Comparison of ENCODE assay signal across 22 mouse cellular contexts in the genomic region with DNA sequence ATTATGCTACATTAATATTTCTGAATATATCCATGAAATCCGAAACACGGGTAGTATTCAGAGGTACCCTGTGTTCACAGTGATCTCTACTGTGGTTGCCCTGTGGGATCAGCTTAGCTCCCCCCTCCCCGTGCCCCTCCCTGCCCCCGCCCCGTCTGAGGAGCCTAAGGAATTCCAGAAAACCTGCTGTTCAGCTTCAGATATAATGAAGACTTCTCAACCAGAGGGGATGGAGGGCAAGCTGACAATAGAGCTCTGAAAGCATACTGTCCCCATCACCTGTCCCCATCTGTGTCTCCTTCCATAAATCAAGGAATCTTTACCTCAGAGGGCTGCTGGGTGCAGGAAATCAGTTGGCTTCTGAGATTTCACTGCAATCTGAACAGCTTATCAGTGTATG.
DNase-seq lines count a peak whose midpoint lies in the region; ATAC-seq and TF ChIP-seq lines count a peak whose summit lies in the region.
"Had no signal": no experiment of that assay in that cellular context is flagged by ENCODE, and none has a peak within 500 bp of the region (broad histone marks: within the 10 kb centered on the region; RNA-seq: fewer than 3 reads in every experiment).

No protein-coding gene starts in this region.

- H3K4me1 ChIP-seq in liver, postnatal 0 days (ENCODE audit: insufficient read depth): peaks cover 37% of the 10 kb centered on the region
- 0 out of 2 replicates have a peak, but pooled peaks cover 5% of the 10 kb centered on the region for H3K4me1 ChIP-seq in stomach, postnatal 0 days (replicated peaks; ENCODE audit: control insufficient read depth, insufficient read depth)

- TF ChIP-seq CTCF in liver, postnatal 0 days (IDR thresholded peaks at IDR 0.05; ENCODE audit: low read depth): no peak
- no peak for TF ChIP-seq CTCF in stomach, postnatal 0 days (IDR thresholded peaks at IDR 0.05; ENCODE audit: low read depth)

- H3K4me3 ChIP-seq in liver, postnatal 0 days (ENCODE audit: low read depth, low read length): no peak overlapping the region
- H3K4me3 ChIP-seq in stomach, postnatal 0 days (ENCODE audit: low read depth, low read length): no peak overlapping the region
- H3K4me3 ChIP-seq: forebrain, embryonic 10.5 days; forebrain, embryonic 15.5 days; intestine, embryonic 15.5 days; midbrain, embryonic 15.5 days; neural tube, embryonic 15.5 days had no signal

- no peaks in the 10 kb centered on the region for H3K27me3 ChIP-seq in liver, postnatal 0 days (ENCODE audit: insufficient read depth, low read length)
- H3K27me3 ChIP-seq in stomach, postnatal 0 days (ENCODE audit: control insufficient read depth, insufficient read depth, low read length): no peaks in the 10 kb centered on the region
- H3K27me3 ChIP-seq: forebrain, embryonic 15.5 days; intestine, embryonic 15.5 days; midbrain, embryonic 15.5 days; neural tube, embryonic 15.5 days had no signal

- H3K9me3 ChIP-seq in liver, postnatal 0 days (ENCODE audit: low read length): no peaks in the 10 kb centered on the region
- no peaks in the 10 kb centered on the region for H3K9me3 ChIP-seq in stomach, postnatal 0 days (ENCODE audit: control insufficient read depth, low read length)
- H3K9me3 ChIP-seq: forebrain, embryonic 10.5 days; forebrain, embryonic 15.5 days; intestine, embryonic 15.5 days; midbrain, embryonic 15.5 days; neural tube, embryonic 15.5 days had no signal

- H3K9ac ChIP-seq in liver, postnatal 0 days (replicated peaks): no peak overlapping the region
- H3K9ac ChIP-seq in stomach, postnatal 0 days (ENCODE audit: low read length): no peak overlapping the region
- H3K9ac ChIP-seq: forebrain, embryonic 15.5 days; intestine, embryonic 15.5 days; liver, embryonic 14.5 days; midbrain, embryonic 15.5 days; neural tube, embryonic 15.5 days had no signal

- no peak for TF ChIP-seq EP300 in liver, postnatal 0 days (IDR thresholded peaks at IDR 0.05; ENCODE audit: low read depth)
- no peak for TF ChIP-seq EP300 in stomach, postnatal 0 days (optimal IDR thresholded peaks at IDR 0.05)

- H3K4me2 ChIP-seq in liver, postnatal 0 days (ENCODE audit: low read depth, low read length): no peak overlapping the region
- no peak overlapping the region for H3K4me2 ChIP-seq in stomach, postnatal 0 days (replicated peaks; ENCODE audit: low read depth)
- H3K4me2 ChIP-seq: forebrain, embryonic 15.5 days; intestine, embryonic 15.5 days; midbrain, embryonic 15.5 days; neural tube, embryonic 15.5 days had no signal

- peak; percentile 79 for DNase-seq in heart, adult 11 months
- no peak for DNase-seq in heart, postnatal 4 days
- DNase-seq in liver, postnatal 0 days: no peak
- DNase-seq in liver: no peak
- peak; percentile 18 for DNase-seq in urinary bladder, adult 2 months (ENCODE audit: low spot score)
- DNase-seq in urinary bladder, postnatal 14 days (ENCODE audit: low spot score): no peak
- peak; percentile 10 for DNase-seq in stomach, postnatal 0 days (ENCODE audit: low spot score)
- no peak for DNase-seq in ovary, adult 18-20 months (ENCODE audit: low spot score)
- DNase-seq: adrenal gland, adult 2 months; adrenal gland, postnatal 36 days; cerebellum, adult 18-20 months; cerebellum, postnatal 14 days; gastrocnemius, postnatal 10 days; right cerebral cortex, postnatal 25 days had no signal

- H3K27ac ChIP-seq in liver, postnatal 0 days (ENCODE audit: low read depth): peak overlapping the region; percentile 31; the same call in 1 of the 2 replicates
- H3K27ac ChIP-seq in stomach, postnatal 0 days (replicated peaks): peak overlapping the region; percentile 74; the same call in 1 of the 2 replicates
- H3K27ac ChIP-seq: forebrain, embryonic 10.5 days; forebrain, embryonic 15.5 days; hindbrain, postnatal 0 days; intestine, embryonic 15.5 days; liver, embryonic 14.5 days; macrophage; midbrain, embryonic 15.5 days; neural tube, embryonic 15.5 days had no signal

- WGBS in liver, postnatal 0 days (ENCODE audit: insufficient replicate concordance): 82% methylated on average over 5 of the region's 5 CpGs
- WGBS in stomach, postnatal 0 days: 58% methylated on average over 5 of the region's 5 CpGs

- peaks cover 35% of the 10 kb centered on the region for H3K36me3 ChIP-seq in liver, postnatal 0 days (replicated peaks; ENCODE audit: insufficient read depth, low read length)
- peaks cover 22% of the 10 kb centered on the region for H3K36me3 ChIP-seq in stomach, postnatal 0 days (ENCODE audit: control insufficient read depth, insufficient read depth, low read length)
- H3K36me3 ChIP-seq: midbrain, embryonic 15.5 days had no signal

- ATAC-seq in liver, postnatal 0 days: no peak
- ATAC-seq in stomach, postnatal 0 days (ENCODE audit: low FRiP score, low TSS enrichment): no peak
- ATAC-seq: forebrain, embryonic 15.5 days; hindbrain, postnatal 0 days; intestine, embryonic 15.5 days; midbrain, embryonic 15.5 days had no signal

Comparison
In these comparisons a context has a peak if more than half of its experiments do, and no peak if none do; other contexts are left out.
1. DNase-seq: peak in heart, adult 11 months (single experiment), urinary bladder, adult 2 months (single experiment) and stomach, postnatal 0 days (single experiment); none in heart, postnatal 4 days (single experiment), liver, postnatal 0 days (single experiment), liver (single experiment), urinary bladder, postnatal 14 days (single experiment) and ovary, adult 18-20 months (single experiment).